Mouse (Mus musculus): ENCODE data around the gene Scube3. TPM values are rescaled to one million over a fixed set of nuclear protein-coding genes. Genes with fewer than 3 reads are reported as not detected.

Gene Scube3
- polyA plus RNA-seq (2012; rRNA removed) = 31.6 and 38.9 TPM in 2 replicates
- polyA plus RNA-seq (2014; fragmentation: Nextera tagmentation; extraction: Ambion mirVana) = 10.5 and 11.3 TPM in 2 replicates

GRCm38 (mm10) chr17:28141771-28142699 lies at the start of gene Scube3:
TSS of gene Scube3 (plus strand) at chr17:28142141.
- WGBS = under 1% methylated on average over 54 of the region's 97 CpGs
- TF ChIP-seq POLR2A (IDR thresholded peaks at IDR 0.05; ENCODE audit: borderline replicate concordance, extremely low read depth, insufficient read depth, insufficient read length) = 0 out of 2 replicates have a peak, but pooled peaks have one; percentile 28
- DNase-seq (ENCODE audit: low spot score) (peak; percentile 73), ATAC-seq (ENCODE audit: low FRiP score, low read depth) (peak; percentile 56; the same call in 1 of the 2 replicates)
- Histone ChIP-seq H3K4me2 (replicated peaks; ENCODE audit: low read depth, low read length, severe bottlenecking) (peak within 1 kb of the TSS; percentile 93), H3K9me3 (ENCODE audit: control insufficient read depth, low read length) (no peaks in the 10 kb centered on the region), H3K4me1 (ENCODE audit: control insufficient read depth, insufficient read depth, low read length) (peaks cover 46% of the 10 kb centered on the region), H3K27me3 (ENCODE audit: control insufficient read depth, insufficient read depth, low read length) (no peaks in the 10 kb centered on the region), H3K4me3 (replicated peaks; ENCODE audit: low read length) (peak within 1 kb of the TSS; percentile 77), H3K36me3 (ENCODE audit: control insufficient read depth, insufficient read depth, low read length) (no peaks in the 10 kb centered on the region), H3K27ac (replicated peaks; ENCODE audit: low read depth, low read length) (peak within 1 kb of the TSS; percentile 83), H3K9ac (ENCODE audit: low read depth, low read length, severe bottlenecking) (peak within 1 kb of the TSS; percentile 83)

- H3K4me3 ChIP-seq (replicated peaks; ENCODE audit: low read length) = no peak overlapping the region
- H3K27ac ChIP-seq (replicated peaks; ENCODE audit: low read depth, low read length) = no peak overlapping the region
- no peaks in the 10 kb centered on the region for H3K27me3 ChIP-seq (ENCODE audit: control insufficient read depth, insufficient read depth, low read length)
- H3K36me3 ChIP-seq (ENCODE audit: control insufficient read depth, insufficient read depth, low read length) = no peaks in the 10 kb centered on the region
- no peak for DNase-seq (ENCODE audit: low spot score)
- H3K4me1 ChIP-seq (ENCODE audit: control insufficient read depth, insufficient read depth, low read length) = peaks cover 8% of the 10 kb centered on the region
- no peak for ATAC-seq (ENCODE audit: low FRiP score, low read depth)
- H3K9ac ChIP-seq (ENCODE audit: low read depth, low read length, severe bottlenecking) = no peak overlapping the region
- no peak overlapping the region for H3K4me2 ChIP-seq (replicated peaks; ENCODE audit: low read depth, low read length, severe bottlenecking)
- TF ChIP-seq POLR2A (IDR thresholded peaks at IDR 0.05; ENCODE audit: borderline replicate concordance, extremely low read depth, insufficient read depth, insufficient read length) = no peak
- no peaks in the 10 kb centered on the region for H3K9me3 ChIP-seq (ENCODE audit: control insufficient read depth, low read length)
- 90% methylated on average over 2 of the region's 2 CpGs for WGBS
Measured at GRCm38 (mm10) chr17:28092297-28092696, 49.6 kb upstream of the Scube3 start.

GRCm38 (mm10) chr17:28093837-28094236 lies 48.1 kb upstream of the Scube3 start:
- H3K4me3 ChIP-seq (replicated peaks; ENCODE audit: low read length) = no peak overlapping the region
- no peaks in the 10 kb centered on the region for H3K27me3 ChIP-seq (ENCODE audit: control insufficient read depth, insufficient read depth, low read length)
- H3K4me2 ChIP-seq (replicated peaks; ENCODE audit: low read depth, low read length, severe bottlenecking) = no peak overlapping the region
- ATAC-seq (ENCODE audit: low FRiP score, low read depth) (no peak), DNase-seq (ENCODE audit: low spot score) (no peak)
- no peak overlapping the region for H3K27ac ChIP-seq (replicated peaks; ENCODE audit: low read depth, low read length)
- 80% methylated on average over 3 of the region's 3 CpGs for WGBS
- TF ChIP-seq POLR2A (IDR thresholded peaks at IDR 0.05; ENCODE audit: borderline replicate concordance, extremely low read depth, insufficient read depth, insufficient read length) = no peak
- H3K36me3 ChIP-seq (ENCODE audit: control insufficient read depth, insufficient read depth, low read length) = no peaks in the 10 kb centered on the region
- no peak overlapping the region for H3K9ac ChIP-seq (ENCODE audit: low read depth, low read length, severe bottlenecking)
- H3K4me1 ChIP-seq (ENCODE audit: control insufficient read depth, insufficient read depth, low read length) = peaks cover 9% of the 10 kb centered on the region
- no peaks in the 10 kb centered on the region for H3K9me3 ChIP-seq (ENCODE audit: control insufficient read depth, low read length)

GRCm38 (mm10) chr17:28096418-28096817 lies 45.5 kb upstream of the Scube3 start:
- no peak for DNase-seq (ENCODE audit: low spot score)
- 63% methylated on average over 10 of the region's 10 CpGs for WGBS
- no peak for ATAC-seq (ENCODE audit: low FRiP score, low read depth)
- Histone ChIP-seq H3K9me3 (ENCODE audit: control insufficient read depth, low read length) (no peaks in the 10 kb centered on the region), H3K9ac (ENCODE audit: low read depth, low read length, severe bottlenecking) (no peak overlapping the region), H3K4me2 (replicated peaks; ENCODE audit: low read depth, low read length, severe bottlenecking) (no peak overlapping the region), H3K27ac (replicated peaks; ENCODE audit: low read depth, low read length) (no peak overlapping the region), H3K4me3 (replicated peaks; ENCODE audit: low read length) (no peak overlapping the region), H3K4me1 (ENCODE audit: control insufficient read depth, insufficient read depth, low read length) (peaks cover 15% of the 10 kb centered on the region), H3K27me3 (ENCODE audit: control insufficient read depth, insufficient read depth, low read length) (no peaks in the 10 kb centered on the region), H3K36me3 (ENCODE audit: control insufficient read depth, insufficient read depth, low read length) (no peaks in the 10 kb centered on the region)
- TF ChIP-seq POLR2A (IDR thresholded peaks at IDR 0.05; ENCODE audit: borderline replicate concordance, extremely low read depth, insufficient read depth, insufficient read length) = no peak

GRCm38 (mm10) chr17:28097308-28097707 lies 44.6 kb upstream of the Scube3 start:
- no peak overlapping the region for H3K4me2 ChIP-seq (replicated peaks; ENCODE audit: low read depth, low read length, severe bottlenecking)
- no peak for TF ChIP-seq POLR2A (IDR thresholded peaks at IDR 0.05; ENCODE audit: borderline replicate concordance, extremely low read depth, insufficient read depth, insufficient read length)
- H3K27me3 ChIP-seq (ENCODE audit: control insufficient read depth, insufficient read depth, low read length) = no peaks in the 10 kb centered on the region
- H3K36me3 ChIP-seq (ENCODE audit: control insufficient read depth, insufficient read depth, low read length) = no peaks in the 10 kb centered on the region
- no peak overlapping the region for H3K4me3 ChIP-seq (replicated peaks; ENCODE audit: low read length)
- ATAC-seq (ENCODE audit: low FRiP score, low read depth) = no peak
- no peak overlapping the region for H3K27ac ChIP-seq (replicated peaks; ENCODE audit: low read depth, low read length)
- 83% methylated on average over 13 of the region's 13 CpGs for WGBS
- no peaks in the 10 kb centered on the region for H3K9me3 ChIP-seq (ENCODE audit: control insufficient read depth, low read length)
- DNase-seq (ENCODE audit: low spot score) = no peak
- no peak overlapping the region for H3K9ac ChIP-seq (ENCODE audit: low read depth, low read length, severe bottlenecking)
- peaks cover 23% of the 10 kb centered on the region for H3K4me1 ChIP-seq (ENCODE audit: control insufficient read depth, insufficient read depth, low read length)
